Mouse (Mus musculus) liver, embryonic 12.5 days (tissue): ENCODE measurements around the gene Sympk. TPM values are rescaled to one million over a fixed set of nuclear protein-coding genes. Genes with fewer than 3 reads are reported as not detected.
A peak's percentile ranks its signal among the peaks of the same experiment; 100 is the strongest.

Experiments used
- ATAC-seq: fragments of 200-750 bp; cut with Nextera tagmentation; 2 replicates; pipeline ENCODE4 v1.8.0; 2017; ENCODE audit warnings: moderate number of reproducible peaks, mild to moderate bottlenecking, moderate library complexity
- H3K27ac ChIP-seq: fragments of 300-500 bp; sonication (generic); 2 replicates; pipeline ENCODE4 v1.5.1; 2016; ENCODE audit warnings: mild to moderate bottlenecking
- H3K27me3 ChIP-seq: fragments of 300-500 bp; sonication (generic); replicated peaks from 2 replicates; pipeline ENCODE4 v1.6.1; 2016; ENCODE audit warnings: mild to moderate bottlenecking, moderate library complexity
- H3K36me3 ChIP-seq: fragments of 300-500 bp; sonication (generic); 2 replicates; pipeline ENCODE4 v1.6.1; 2016; ENCODE audit warnings: mild to moderate bottlenecking, moderate library complexity
- H3K4me1 ChIP-seq: fragments of 300-500 bp; sonication (generic); 2 replicates; pipeline ENCODE4 v1.6.1; 2016
- H3K4me2 ChIP-seq: fragments of 300-500 bp; sonication (generic); 2 replicates; pipeline ENCODE4 v1.6.1; 2016; ENCODE audit warnings: mild to moderate bottlenecking, moderate library complexity
- H3K4me3 ChIP-seq: fragments of 300-500 bp; sonication (generic); 2 replicates; pipeline ENCODE4 v1.5.1; 2016; ENCODE audit warnings: mild to moderate bottlenecking, moderate library complexity
- H3K9ac ChIP-seq: fragments of 300-500 bp; sonication (generic); 2 replicates; pipeline ENCODE4 v1.6.1; 2016; ENCODE audit warnings: mild to moderate bottlenecking, moderate library complexity
- H3K9me3 ChIP-seq: fragments of 300-500 bp; sonication (generic); replicated peaks from 2 replicates; pipeline ENCODE4 v1.6.1; 2016; ENCODE audit warnings: mild to moderate bottlenecking, moderate library complexity
- WGBS: fragments of 180-500 bp; shearing (Covaris S2); methylation state at CpG from one replicate; pipeline ENCODE4 v1.1.7; 2016; ENCODE audit not compliant: insufficient replicate concordance; 5-methylcytosine and 5-hydroxymethylcytosine counted together
- polyA plus RNA-seq: library from polyadenylated mRNA; unstranded; fragments of >200 nt; fragmentation: Nextera tagmentation; extraction: Ambion mirVana; gene quantifications from 2 replicates; pipeline ENCODE4 v1.2.1, GENCODE M21; 2016

Gene Sympk
- polyA plus RNA-seq, 1 experiment from 2014 or later = 33.3 TPM

- 3% methylated on average over 76 of the region's 91 CpGs for WGBS
- no peaks in the 10 kb centered on the region for H3K9me3 ChIP-seq
- peak within 1 kb of the TSS; percentile 86 for H3K9ac ChIP-seq
- ATAC-seq = peak; percentile 95
- H3K27me3 ChIP-seq = peaks cover 44% of the 10 kb centered on the region
- H3K4me2 ChIP-seq = peak within 1 kb of the TSS; percentile 95
- peak within 1 kb of the TSS; percentile 81 for H3K27ac ChIP-seq
- H3K4me3 ChIP-seq = peak within 1 kb of the TSS; percentile 81
- H3K36me3 ChIP-seq = peaks cover 31% of the 10 kb centered on the region
- H3K4me1 ChIP-seq = peaks cover 42% of the 10 kb centered on the region
Observed at GRCm38 (mm10) chr7:19075723-19076585, 51.8 kb downstream of the Sympk start, which contains the start of gene Dmwd. Gene Dmwd (plus strand): TSS chr7:19076227.

GRCm38 (mm10) chr7:19076586-19076991 is 52.4 kb downstream of the Sympk start:
- H3K4me3 ChIP-seq = peak overlapping the region; percentile 81
- no peaks in the 10 kb centered on the region for H3K9me3 ChIP-seq
- peak overlapping the region; percentile 86 for H3K9ac ChIP-seq
- WGBS = under 1% methylated on average over 22 of the region's 22 CpGs
- peaks cover 42% of the 10 kb centered on the region for H3K4me1 ChIP-seq
- ATAC-seq = no peak
- H3K27me3 ChIP-seq = peaks cover 46% of the 10 kb centered on the region
- peak overlapping the region; percentile 81 for H3K27ac ChIP-seq
- peaks cover 37% of the 10 kb centered on the region for H3K36me3 ChIP-seq
- peak overlapping the region; percentile 95 for H3K4me2 ChIP-seq

GRCm38 (mm10) chr7:19077761-19078160 is 53.6 kb downstream of the Sympk start:
- 0 out of 2 replicates have a peak overlapping the region, but pooled peaks have one; percentile 86 for H3K9ac ChIP-seq
- H3K27ac ChIP-seq = no peak overlapping the region
- H3K4me1 ChIP-seq = peaks cover 54% of the 10 kb centered on the region
- peaks cover 50% of the 10 kb centered on the region for H3K27me3 ChIP-seq
- H3K4me2 ChIP-seq = peak overlapping the region; percentile 95
- 14% methylated on average over 14 of the region's 14 CpGs for WGBS
- H3K36me3 ChIP-seq = peaks cover 49% of the 10 kb centered on the region
- H3K9me3 ChIP-seq = no peaks in the 10 kb centered on the region
- H3K4me3 ChIP-seq = peak overlapping the region; percentile 81; the same call in 1 of the 2 replicates
- no peak for ATAC-seq

- Histone ChIP-seq H3K9me3 (no peaks in the 10 kb centered on the region), H3K36me3 (peaks cover 55% of the 10 kb centered on the region), H3K4me2 (0 out of 2 replicates have a peak overlapping the region, but pooled peaks have one; percentile 95), H3K9ac (no peak overlapping the region), H3K4me1 (peaks cover 63% of the 10 kb centered on the region), H3K4me3 (no peak overlapping the region), H3K27me3 (peaks cover 50% of the 10 kb centered on the region), H3K27ac (no peak overlapping the region)
- ATAC-seq = no peak
- WGBS = 74% methylated on average over 3 of the region's 3 CpGs
Observed at GRCm38 (mm10) chr7:19078732-19079131, 54.6 kb downstream of the Sympk start.

GRCm38 (mm10) chr7:19080451-19080950 is 56.3 kb downstream of the Sympk start:
- no peak overlapping the region for H3K4me3 ChIP-seq
- H3K9me3 ChIP-seq = no peaks in the 10 kb centered on the region
- peaks cover 55% of the 10 kb centered on the region for H3K36me3 ChIP-seq
- H3K27me3 ChIP-seq = peaks cover 62% of the 10 kb centered on the region
- no peak for ATAC-seq
- H3K9ac ChIP-seq = no peak overlapping the region
- H3K4me1 ChIP-seq = peaks cover 74% of the 10 kb centered on the region
- no peak overlapping the region for H3K27ac ChIP-seq
- H3K4me2 ChIP-seq = no peak overlapping the region
- WGBS = 85% methylated on average over 19 of the region's 19 CpGs

GRCm38 (mm10) chr7:19082171-19082570 is 58.0 kb downstream of the Sympk start:
- no peak for ATAC-seq
- whole genome bisulfite sequencing = 79% methylated on average over 4 of the region's 4 CpGs
- Histone ChIP-seq H3K9me3 (no peaks in the 10 kb centered on the region), H3K27me3 (peaks cover 76% of the 10 kb centered on the region), H3K4me2 (no peak overlapping the region), H3K36me3 (peaks cover 56% of the 10 kb centered on the region), H3K27ac (no peak overlapping the region), H3K4me3 (no peak overlapping the region), H3K9ac (no peak overlapping the region), H3K4me1 (peaks cover 80% of the 10 kb centered on the region)

GRCm38 (mm10) chr7:19083096-19083495 is 58.9 kb downstream of the Sympk start:
- WGBS = 67% methylated on average over 6 of the region's 6 CpGs
- ATAC-seq = no peak
- no peak overlapping the region for H3K4me2 ChIP-seq
- no peak overlapping the region for H3K27ac ChIP-seq
- peaks cover 58% of the 10 kb centered on the region for H3K36me3 ChIP-seq
- H3K9ac ChIP-seq = no peak overlapping the region
- peaks cover 80% of the 10 kb centered on the region for H3K4me1 ChIP-seq
- no peak overlapping the region for H3K4me3 ChIP-seq
- H3K9me3 ChIP-seq = no peaks in the 10 kb centered on the region
- H3K27me3 ChIP-seq = peaks cover 86% of the 10 kb centered on the region

- H3K27ac ChIP-seq = no peak within 1 kb of the TSS
- H3K4me3 ChIP-seq = 0 out of 2 replicates have a peak within 1 kb of the TSS, but pooled peaks have one; percentile 0
- no peaks in the 10 kb centered on the region for H3K9me3 ChIP-seq
- peaks cover 52% of the 10 kb centered on the region for H3K36me3 ChIP-seq
- no peak within 1 kb of the TSS for H3K9ac ChIP-seq
- H3K4me1 ChIP-seq = peaks cover 80% of the 10 kb centered on the region
- H3K27me3 ChIP-seq = peaks cover 92% of the 10 kb centered on the region
- ATAC-seq = 0 out of 2 replicates have a peak, but pooled peaks have one; percentile 2
- WGBS = 59% methylated on average over 10 of the region's 10 CpGs
- H3K4me2 ChIP-seq = peak within 1 kb of the TSS; percentile 22; the same call in 1 of the 2 replicates
Observed at GRCm38 (mm10) chr7:19083701-19084100, 59.5 kb downstream of the Sympk start, which contains the start of gene Dmpk. Gene Dmpk (plus strand): TSS chr7:19083849.

- Histone ChIP-seq H3K4me3 (0 out of 2 replicates have a peak overlapping the region, but pooled peaks have one; percentile 0), H3K36me3 (peaks cover 45% of the 10 kb centered on the region), H3K9me3 (no peaks in the 10 kb centered on the region), H3K27me3 (peaks cover 93% of the 10 kb centered on the region), H3K4me1 (peaks cover 75% of the 10 kb centered on the region), H3K27ac (no peak overlapping the region), H3K4me2 (no peak overlapping the region), H3K9ac (no peak overlapping the region)
- 47% methylated on average over 6 of the region's 6 CpGs for WGBS
- no peak for ATAC-seq
Observed at GRCm38 (mm10) chr7:19084277-19084771, 60.1 kb downstream of the Sympk start.

GRCm38 (mm10) chr7:19084921-19085473 is 60.8 kb downstream of the Sympk start:
- peaks cover 93% of the 10 kb centered on the region for H3K27me3 ChIP-seq
- no peak overlapping the region for H3K4me3 ChIP-seq
- H3K27ac ChIP-seq = no peak overlapping the region
- H3K9me3 ChIP-seq = no peaks in the 10 kb centered on the region
- no peak for ATAC-seq
- WGBS = 21% methylated on average over 9 of the region's 9 CpGs
- no peak overlapping the region for H3K9ac ChIP-seq
- H3K36me3 ChIP-seq = peaks cover 39% of the 10 kb centered on the region
- H3K4me1 ChIP-seq = peaks cover 72% of the 10 kb centered on the region
- H3K4me2 ChIP-seq = peak overlapping the region; percentile 69

- WGBS = 11% methylated on average over 6 of the region's 6 CpGs
- Histone ChIP-seq H3K4me1 (peaks cover 72% of the 10 kb centered on the region), H3K27ac (0 out of 2 replicates have a peak overlapping the region, but pooled peaks have one; percentile 43), H3K4me2 (peak overlapping the region; percentile 69), H3K9me3 (no peaks in the 10 kb centered on the region), H3K27me3 (peaks cover 93% of the 10 kb centered on the region), H3K36me3 (peaks cover 34% of the 10 kb centered on the region), H3K9ac (no peak overlapping the region), H3K4me3 (peak overlapping the region; percentile 33)
- no peak for ATAC-seq
Observed at GRCm38 (mm10) chr7:19085495-19085894, 61.3 kb downstream of the Sympk start.
